Mouse (Mus musculus) intestine, postnatal 0 days (tissue): ENCODE results near the gene Bax. TPM values are rescaled to one million over a fixed set of nuclear protein-coding genes. Genes with fewer than 3 reads are reported as not detected.

ENCODE experiments used
- ATAC-seq: fragments of 200-750 bp; cut with Nextera tagmentation; 2 replicates; pipeline ENCODE4 v1.8.0; 2017; ENCODE audit warnings: mild to moderate bottlenecking, moderate TSS enrichment, moderate library complexity
- H3K27ac ChIP-seq: fragments of 300-500 bp; sonication (generic); 2 replicates; pipeline ENCODE4 v1.5.1; 2014; ENCODE audit warnings: mild to moderate bottlenecking, low read depth, low read length, moderate library complexity
- H3K27me3 ChIP-seq: fragments of 300-500 bp; sonication (generic); replicated peaks from 2 replicates; pipeline ENCODE4 v1.6.1; 2014; ENCODE audit warnings: low read length, mixed read lengths; ENCODE audit not compliant: control insufficient read depth, insufficient read depth
- H3K36me3 ChIP-seq: fragments of 300-500 bp; sonication (generic); 2 replicates; pipeline ENCODE4 v1.6.1; 2014; ENCODE audit warnings: mild to moderate bottlenecking, moderate library complexity; ENCODE audit not compliant: control insufficient read depth, insufficient read depth
- H3K4me1 ChIP-seq: fragments of 300-500 bp; sonication (generic); replicated peaks from 2 replicates; pipeline ENCODE4 v1.6.1; 2014; ENCODE audit warnings: antibody characterized with exemption, low read length, mixed read lengths; ENCODE audit not compliant: control insufficient read depth, insufficient read depth
- H3K4me2 ChIP-seq: fragments of 300-500 bp; sonication (generic); replicated peaks from 2 replicates; pipeline ENCODE4 v1.6.1; 2014; ENCODE audit warnings: low read depth, mild to moderate bottlenecking, moderate library complexity
- H3K4me3 ChIP-seq: fragments of 300-500 bp; sonication (generic); 2 replicates; pipeline ENCODE4 v1.5.1; 2014; ENCODE audit warnings: low read depth, low read length
- H3K9ac ChIP-seq: fragments of 300-500 bp; sonication (generic); 2 replicates; pipeline ENCODE4 v1.6.1; 2014; ENCODE audit warnings: mild to moderate bottlenecking, low read depth, low read length
- H3K9me3 ChIP-seq: fragments of 300-500 bp; sonication (generic); 2 replicates; pipeline ENCODE4 v1.6.1; 2016; ENCODE audit warnings: mixed run types; ENCODE audit not compliant: control insufficient read depth
- CTCF ChIP-seq: sonication (generic); IDR thresholded peaks from 2 replicates; pipeline ENCODE4 v1.5.1; 2016; ENCODE audit warnings: low read depth, mild to moderate bottlenecking, control low read depth, antibody characterized with exemption, moderate library complexity
- WGBS: fragments of 180-500 bp; shearing (Covaris S2); extraction: QIAGEN DNeasy Blood & Tissue Kit; methylation state at CpG from one replicate; pipeline ENCODE4 v1.1.7; 2014; 5-methylcytosine and 5-hydroxymethylcytosine counted together
- microRNA-seq: library from miRNA; unstranded; fragments of <30 nt; microRNA quantifications from one replicate; pipeline ENCODE4, GENCODE M21; 2016
- polyA plus RNA-seq: library from polyadenylated mRNA; unstranded; fragments of >200 nt; fragmentation: Nextera tagmentation; extraction: Ambion mirVana; gene quantifications from 2 replicates; pipeline ENCODE4 v1.2.1, GENCODE M21; 2015

Gene Bax
- polyA plus RNA-seq, 1 experiment from 2014 or later, result 180 TPM

GRCm38 (mm10) chr7:45412421-45412820, 54.3 kb downstream of the Bax start:
- Histone ChIP-seq H3K36me3 (no peaks in the 10 kb centered on the region), H3K4me2 (no peak overlapping the region), H3K9me3 (no peaks in the 10 kb centered on the region), H3K27me3 (peaks cover 79% of the 10 kb centered on the region), H3K27ac (no peak overlapping the region), H3K4me1 (peaks cover 14% of the 10 kb centered on the region; the same call in 1 of the 2 replicates), H3K4me3 (no peak overlapping the region), H3K9ac (no peak overlapping the region)
- WGBS, result 92% methylated on average over 2 of the region's 2 CpGs
- no peak for ATAC-seq
- no peak for TF ChIP-seq CTCF

Small RNAs within 50 kb of the gene (microRNA-seq; reads per million reads assigned to microRNA genes)
- not detected for gene Gm22133

Other genes with a start within 250 kb of the Bax start
- 1.6 and 2.3 TPM in 2 replicates for gene Cd37, start 227.8 kb downstream of the Bax start, polyA plus RNA-seq
- not detected in 2 replicates for gene Slc6a16, start 225.8 kb downstream of the Bax start, polyA plus RNA-seq
- gene Slc6a21, start 189.4 kb downstream of the Bax start, polyA plus RNA-seq, result not detected in 2 replicates
- 49.4 and 55.1 TPM in 2 replicates for gene Trpm4, start 133.1 kb downstream of the Bax start, polyA plus RNA-seq
- 0.76 and 0.88 TPM in 2 replicates for gene Hrc, start 131.6 kb downstream of the Bax start, polyA plus RNA-seq
- gene Ppfia3, start 99.9 kb downstream of the Bax start, polyA plus RNA-seq, result 24.5 and 24.8 TPM in 2 replicates
- 3.4 TPM in 2 replicates for gene Lin7b, start 96.3 kb downstream of the Bax start, polyA plus RNA-seq
- 81.3 and 85.5 TPM in 2 replicates for gene Snrnp70, start 71.2 kb downstream of the Bax start, polyA plus RNA-seq
- gene Kcna7, start 61.2 kb downstream of the Bax start, polyA plus RNA-seq, result 0.07 and 0.08 TPM in 2 replicates
- gene Ntf5, start 53.2 kb downstream of the Bax start, polyA plus RNA-seq, result 2.0 TPM in 2 replicates
- not detected in 2 replicates for gene Lhb, start 46.1 kb downstream of the Bax start, polyA plus RNA-seq
- 10.4 and 10.6 TPM in 2 replicates for gene Gys1, start 32.1 kb downstream of the Bax start, polyA plus RNA-seq
- 35.6 and 38.6 TPM in 2 replicates for gene Ruvbl2, start 28.8 kb downstream of the Bax start, polyA plus RNA-seq
- 13,232 and 14,059 TPM in 2 replicates for gene Ftl1, start 7.0 kb downstream of the Bax start, polyA plus RNA-seq
- 0.65 and 0.78 TPM in 2 replicates for gene Tulp2, start 15.0 kb upstream of the Bax start, polyA plus RNA-seq
- gene Gm45808, start 19.9 kb upstream of the Bax start, polyA plus RNA-seq, result not detected in 2 replicates
- 1.1 and 1.2 TPM in 2 replicates for gene Dhdh, start 21.9 kb upstream of the Bax start, polyA plus RNA-seq
- gene Nucb1, start 43.5 kb upstream of the Bax start, polyA plus RNA-seq, result 199 and 218 TPM in 2 replicates
- 7.4 and 9.0 TPM in 2 replicates for gene Ppp1r15a, start 59.4 kb upstream of the Bax start, polyA plus RNA-seq
- gene Plekha4, start 59.4 kb upstream of the Bax start, polyA plus RNA-seq, result 0.80 and 1.6 TPM in 2 replicates
- 0.73 and 1.2 TPM in 2 replicates for gene Hsd17b14, start 88.0 kb upstream of the Bax start, polyA plus RNA-seq
- 17.7 and 18.6 TPM in 2 replicates for gene Bcat2, start 103.3 kb upstream of the Bax start, polyA plus RNA-seq
- gene Fgf21, start 148.6 kb upstream of the Bax start, polyA plus RNA-seq, result not detected in 2 replicates
- 0.05 and 0.23 TPM in 2 replicates for gene Fut1, start 150.4 kb upstream of the Bax start, polyA plus RNA-seq
- gene Izumo1, start 154.9 kb upstream of the Bax start, polyA plus RNA-seq, result 0.08 TPM in 2 replicates
- gene Rasip1, start 160.6 kb upstream of the Bax start, polyA plus RNA-seq, result 5.7 and 6.1 TPM in 2 replicates
- gene Mamstr, start 173.1 kb upstream of the Bax start, polyA plus RNA-seq, result 2.8 and 3.7 TPM in 2 replicates
- 2.9 and 3.6 TPM in 2 replicates for gene Fut2, start 199.5 kb upstream of the Bax start, polyA plus RNA-seq
- 0.10 and 0.20 TPM in 2 replicates for gene Ntn5, start 217.1 kb upstream of the Bax start, polyA plus RNA-seq
- gene Sec1, start 227.5 kb upstream of the Bax start, polyA plus RNA-seq, result 0.08 and 0.25 TPM in 2 replicates
- gene Car11, start 232.9 kb upstream of the Bax start, polyA plus RNA-seq, result 2.1 and 2.7 TPM in 2 replicates
- gene Dbp, start 238.2 kb upstream of the Bax start, polyA plus RNA-seq, result 6.9 and 8.6 TPM in 2 replicates
- 708 and 740 TPM in 2 replicates for gene Rpl18, start 248.6 kb upstream of the Bax start, polyA plus RNA-seq